Mouse (Mus musculus) c-Kit-positive CD71-positive TER-119-negative erythroid progenitor cells, embryonic 14.5 days (primary cell): Measurements from ENCODE around the gene Pde4a.

Experiments used
- DNase-seq: peaks from one replicate; pipeline ENCODE4 v3.0.0-alpha.2; 2013; ENCODE audit warnings: low read depth

The Pde4a gene

DNA sequence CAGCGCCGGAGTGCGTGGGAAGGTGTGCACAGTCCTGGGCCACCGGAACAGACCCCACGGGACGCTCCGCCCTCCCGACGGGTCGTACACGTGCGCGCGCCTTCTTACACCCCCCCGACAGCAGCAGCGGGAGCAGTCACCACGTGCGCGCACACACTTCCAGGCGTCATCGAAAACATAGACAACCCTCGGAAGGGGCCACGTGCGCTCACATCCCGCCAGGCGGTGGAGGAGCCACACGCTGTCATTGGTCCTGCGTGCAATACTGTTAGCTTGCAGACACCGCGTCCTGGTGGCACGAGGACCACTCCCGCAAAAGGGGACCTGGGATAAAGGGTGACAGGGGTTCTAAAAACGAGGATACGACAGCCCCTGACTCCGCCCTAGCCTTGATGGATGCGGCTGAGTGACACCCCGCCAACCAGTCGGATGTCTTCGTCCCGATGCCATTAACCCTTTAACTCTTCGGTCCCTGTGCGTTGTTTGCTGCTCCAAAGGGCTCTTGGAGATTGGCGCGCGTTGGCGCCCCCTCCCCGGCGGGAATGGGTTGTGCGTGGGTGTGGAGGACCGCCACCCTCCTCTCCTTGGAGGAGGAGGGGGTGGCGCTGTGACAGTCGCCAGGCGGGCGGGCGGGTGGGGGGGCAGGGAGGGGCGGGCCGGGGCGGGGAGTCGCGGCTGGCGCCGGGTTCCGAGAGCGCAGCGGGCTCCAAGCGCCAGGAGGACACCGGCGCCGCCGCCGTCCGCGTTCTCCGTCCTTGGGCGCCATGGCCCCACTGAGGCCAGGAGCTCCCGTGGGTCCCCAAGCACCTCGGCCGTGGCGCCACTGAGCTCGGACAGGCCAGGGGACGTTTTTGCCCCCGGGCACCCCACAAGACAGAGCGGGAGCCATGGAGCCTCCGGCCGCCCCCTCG is at the start of gene Pde4a:
Pde4a (plus strand) TSS at position 674 of the 911 bp plus-strand sequence.
- DNase-seq: no peak

DNA sequence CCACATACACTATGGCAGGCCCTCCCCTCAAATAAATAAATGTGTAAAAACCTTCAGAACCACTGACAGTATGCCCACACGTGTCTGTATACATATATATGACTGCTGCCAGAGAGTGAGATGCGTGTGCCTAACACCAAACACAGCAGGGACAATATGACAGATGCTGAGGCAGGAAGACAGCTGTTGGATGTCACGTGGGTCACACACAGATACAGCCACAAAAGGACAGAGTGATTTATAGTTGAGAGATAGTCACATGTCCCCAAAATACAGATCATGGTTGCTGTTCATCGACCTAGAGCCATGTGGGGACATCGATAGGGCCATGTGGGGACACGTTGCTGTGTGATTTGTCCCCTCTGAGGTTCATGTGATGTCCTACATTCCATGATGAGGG is 48.4 kb upstream of the Pde4a start:
- no peak for DNase-seq

DNA sequence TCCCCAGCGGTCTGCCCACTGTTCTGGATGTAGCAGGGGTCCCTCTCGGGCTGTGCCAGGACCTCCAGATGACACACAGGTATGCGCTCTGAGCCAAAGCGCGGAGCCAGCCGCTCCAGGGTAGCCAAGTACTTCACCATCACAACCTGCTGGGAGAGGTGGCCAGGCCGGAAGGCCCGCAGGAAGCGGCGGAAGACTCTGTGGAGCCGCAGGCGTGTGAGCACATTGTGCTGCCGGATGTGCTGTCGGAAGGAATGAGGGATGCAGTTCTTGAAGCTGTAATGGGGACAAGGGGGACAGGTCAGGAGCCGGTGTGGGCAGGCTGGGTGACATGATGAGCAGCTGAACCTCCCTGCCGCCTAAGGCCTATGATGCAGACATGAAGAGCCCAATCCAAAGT is 44.0 kb upstream of the Pde4a start:
- no peak for DNase-seq

DNA sequence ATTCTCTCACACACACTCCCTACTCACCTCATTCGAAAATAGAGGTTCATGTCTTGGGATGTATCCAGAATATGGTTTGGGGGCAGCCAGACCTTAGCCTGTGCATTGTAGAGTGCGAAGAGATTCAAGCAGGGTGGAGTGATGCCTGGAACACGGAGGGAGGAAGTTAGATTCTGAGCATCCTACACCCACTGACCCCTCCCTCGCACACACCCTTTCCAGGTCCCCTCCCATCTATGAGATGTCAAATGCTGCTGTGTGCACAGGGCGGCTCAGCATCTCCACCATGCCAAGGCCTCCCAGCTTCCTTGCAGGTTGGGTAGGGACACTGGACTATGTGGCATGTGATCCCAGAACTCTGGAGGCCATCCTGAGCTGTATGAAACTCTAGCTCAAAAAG is 40.7 kb upstream of the Pde4a start:
- DNase-seq: no peak

DNA sequence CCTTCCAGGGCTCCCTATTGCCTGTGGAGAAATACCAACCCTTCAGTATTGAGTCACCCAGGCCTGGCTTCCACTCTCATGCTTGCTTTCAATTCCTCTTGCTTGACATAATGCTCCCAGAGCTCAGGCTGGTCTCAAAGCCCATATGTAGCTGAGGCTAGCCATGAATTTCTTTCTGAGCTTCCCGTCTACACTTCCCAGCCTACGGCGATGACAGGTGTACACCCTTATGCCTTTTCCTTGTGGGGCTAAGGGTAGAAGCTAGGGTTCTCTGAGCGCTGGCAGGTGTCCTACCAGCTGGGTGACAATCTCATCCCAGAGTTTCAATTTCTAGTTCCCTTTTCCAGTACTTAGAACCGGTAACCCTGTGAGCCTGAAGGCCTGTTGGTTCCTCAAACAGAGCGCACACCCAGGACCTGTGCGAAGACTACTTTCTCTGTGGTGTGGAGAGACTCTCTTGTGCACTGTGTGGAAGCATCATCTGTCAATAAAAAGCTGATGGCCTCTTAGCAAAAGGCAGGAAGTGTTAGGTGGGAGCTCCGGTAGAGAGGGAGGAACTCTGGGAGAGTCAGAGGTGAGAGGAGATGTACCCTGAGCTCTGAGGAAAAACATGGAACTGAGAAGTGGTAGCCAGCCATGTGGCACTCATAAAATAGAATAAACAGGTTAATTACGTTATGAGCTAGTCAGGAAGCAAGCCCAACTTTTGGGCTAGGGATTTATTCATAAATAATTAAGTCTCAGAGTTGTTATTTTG is 39.8 kb upstream of the Pde4a start:
- DNase-seq: no peak

DNA sequence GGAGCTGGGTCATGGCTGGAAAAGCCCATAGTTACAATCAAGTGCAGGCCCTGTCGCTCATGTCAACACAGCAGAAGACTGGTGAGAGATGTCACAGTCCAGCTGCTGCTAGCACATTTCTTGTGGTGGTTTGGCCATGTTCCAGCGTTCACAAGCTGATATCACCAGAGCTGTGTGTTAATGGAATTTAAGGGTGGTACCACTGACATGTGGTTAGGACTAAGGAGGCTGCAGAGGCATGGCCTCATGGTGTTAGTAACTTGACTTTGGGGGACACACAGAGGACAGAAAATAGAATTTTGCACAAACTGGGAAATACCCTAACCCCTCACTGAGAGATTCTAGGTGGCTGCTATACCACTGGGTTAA is 39.3 kb upstream of the Pde4a start:
- DNase-seq: no peak

DNA sequence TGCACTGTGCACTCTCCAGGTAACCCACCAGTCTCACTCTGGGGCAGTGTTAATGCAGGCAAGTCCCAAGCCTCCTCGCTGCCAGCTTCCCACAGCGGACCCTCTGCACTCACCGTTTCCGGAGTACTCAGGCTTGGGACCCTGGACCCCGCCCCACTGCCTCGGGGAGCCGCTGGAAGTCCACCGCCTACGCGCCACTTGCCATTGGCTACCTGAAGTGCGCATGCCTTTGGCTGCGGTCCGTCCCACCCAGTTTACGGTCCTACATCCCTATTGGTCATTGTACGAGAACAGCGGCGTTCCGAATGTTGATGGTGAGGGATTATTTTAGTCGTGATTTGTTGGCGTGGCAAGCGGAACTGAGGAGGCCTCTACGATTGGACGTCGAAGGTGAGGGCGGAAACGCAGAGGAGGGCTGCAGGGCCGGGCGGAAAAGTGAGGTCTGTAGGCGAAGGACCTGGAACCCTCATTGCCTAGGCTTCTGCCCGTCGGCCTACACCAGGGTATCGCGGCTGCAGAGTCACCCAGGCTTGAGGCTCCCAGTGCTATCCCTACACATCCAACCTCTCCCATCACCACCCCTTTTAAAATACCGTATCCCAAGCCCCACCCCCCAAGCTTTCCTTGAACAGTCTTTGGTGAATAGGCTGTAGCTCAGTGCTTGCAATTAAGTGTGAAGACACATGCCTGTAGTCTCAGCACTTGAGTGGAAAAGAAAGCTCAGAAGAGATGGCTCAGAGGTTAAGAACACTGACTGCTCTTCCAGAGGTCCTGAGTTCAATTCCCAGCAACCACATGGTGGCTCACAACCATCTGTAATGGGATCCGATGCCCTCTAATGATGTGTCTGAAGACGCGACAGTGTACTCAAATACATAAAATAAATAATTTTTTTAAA is 34.2 kb upstream of the Pde4a start, which contains the start of gene Tyk2:
Tyk2 (minus strand) TSS at position 185 of the 898 bp plus-strand sequence.
- peak; percentile 93 for DNase-seq

DNA sequence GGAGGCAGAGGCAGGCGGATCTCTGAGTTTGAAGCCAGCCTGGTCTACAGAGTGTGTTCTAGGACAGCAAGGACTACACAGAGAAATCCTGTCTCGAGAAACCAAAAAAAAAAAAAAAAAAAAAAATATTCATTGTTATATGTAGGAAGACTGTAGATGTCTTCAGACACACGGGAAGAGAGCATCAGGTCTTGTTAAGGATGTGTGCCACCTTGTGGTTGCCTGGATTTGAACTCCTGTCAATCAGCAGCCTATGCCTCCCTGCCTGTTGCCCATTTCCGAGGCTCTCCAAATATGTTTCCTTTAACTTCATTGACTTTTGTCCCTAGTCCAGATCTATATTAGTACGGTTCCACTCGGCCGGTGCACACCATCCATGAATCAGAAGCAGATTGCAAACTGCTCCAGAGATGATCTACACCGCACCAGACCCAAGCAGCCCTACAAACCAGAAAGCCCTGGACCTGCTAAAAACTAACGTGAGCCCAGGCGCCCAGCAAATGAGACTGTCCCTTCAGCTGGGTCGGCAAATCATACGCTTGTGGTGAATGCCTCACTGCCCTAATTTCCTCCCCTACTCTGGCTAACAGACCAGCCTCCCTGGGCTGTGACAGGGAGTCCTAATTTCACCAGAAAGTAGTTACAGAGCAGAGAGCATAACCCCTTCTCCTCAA is 33.3 kb upstream of the Pde4a start:
- no peak for DNase-seq

DNA sequence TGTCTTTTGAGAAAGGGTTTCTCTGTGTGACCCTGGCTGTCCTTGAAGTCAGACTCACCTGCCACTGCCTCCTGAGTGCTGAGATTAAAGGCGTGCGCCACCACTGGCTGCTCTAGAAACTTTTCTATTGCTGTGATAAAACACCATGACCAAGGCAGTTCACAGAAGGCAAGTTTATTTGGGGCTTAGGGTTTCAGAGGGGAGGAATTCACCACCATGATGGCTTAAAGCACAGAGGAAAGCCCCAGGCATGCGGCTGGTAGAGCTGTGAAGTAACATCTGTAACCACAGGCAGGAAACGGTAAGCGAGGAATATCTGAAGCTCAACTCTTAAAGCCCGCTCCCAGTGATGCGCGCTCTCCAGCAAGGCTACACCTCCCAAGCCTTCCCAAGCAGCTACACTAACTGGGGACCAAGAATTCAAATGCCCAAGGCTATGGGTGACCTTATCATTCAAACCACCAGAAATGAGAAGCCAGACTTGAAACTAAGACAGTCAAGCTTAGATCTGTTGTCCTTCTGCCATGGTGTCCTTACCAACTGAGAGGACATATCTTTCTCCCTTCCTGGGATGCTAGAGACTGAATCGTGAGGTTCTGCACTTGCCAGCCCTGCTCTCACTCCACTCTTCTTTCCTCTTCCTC is 32.3 kb upstream of the Pde4a start:
- DNase-seq: no peak

DNA sequence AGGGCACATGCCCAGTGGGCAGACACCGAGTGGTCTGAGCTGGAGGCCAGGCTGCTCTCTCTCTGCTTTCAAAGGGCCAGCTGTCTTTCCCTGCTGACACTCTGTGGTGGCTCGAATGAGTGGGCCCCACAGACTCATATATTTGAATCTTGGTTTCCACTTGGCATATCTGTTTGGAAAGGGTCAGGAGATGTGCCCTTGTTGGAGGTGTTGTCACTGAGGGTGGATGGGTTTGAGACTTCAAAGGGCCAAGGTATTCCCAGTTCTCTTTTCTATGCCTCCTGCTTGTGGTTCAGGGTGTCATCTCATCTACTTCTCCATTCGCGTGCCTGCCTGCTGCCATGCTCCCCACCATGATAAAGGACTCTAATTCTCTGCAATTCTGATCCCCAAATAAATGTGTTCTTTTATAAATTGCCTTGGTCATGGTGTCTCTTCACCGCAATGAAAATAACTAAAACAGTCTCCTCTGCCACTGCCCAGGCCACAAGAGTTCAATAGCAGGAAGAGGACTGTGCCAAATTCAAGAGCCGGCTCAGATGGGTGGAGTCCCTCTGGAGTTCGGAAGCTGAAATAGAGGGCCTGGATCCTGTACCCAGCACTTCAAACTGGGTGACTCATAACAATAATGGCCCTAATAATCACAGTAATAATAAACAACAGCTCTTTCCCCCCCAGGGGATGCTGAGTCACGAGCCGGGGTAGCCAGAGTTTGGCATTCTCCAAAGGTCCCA is 30.8 kb upstream of the Pde4a start:
- DNase-seq: no peak

DNA sequence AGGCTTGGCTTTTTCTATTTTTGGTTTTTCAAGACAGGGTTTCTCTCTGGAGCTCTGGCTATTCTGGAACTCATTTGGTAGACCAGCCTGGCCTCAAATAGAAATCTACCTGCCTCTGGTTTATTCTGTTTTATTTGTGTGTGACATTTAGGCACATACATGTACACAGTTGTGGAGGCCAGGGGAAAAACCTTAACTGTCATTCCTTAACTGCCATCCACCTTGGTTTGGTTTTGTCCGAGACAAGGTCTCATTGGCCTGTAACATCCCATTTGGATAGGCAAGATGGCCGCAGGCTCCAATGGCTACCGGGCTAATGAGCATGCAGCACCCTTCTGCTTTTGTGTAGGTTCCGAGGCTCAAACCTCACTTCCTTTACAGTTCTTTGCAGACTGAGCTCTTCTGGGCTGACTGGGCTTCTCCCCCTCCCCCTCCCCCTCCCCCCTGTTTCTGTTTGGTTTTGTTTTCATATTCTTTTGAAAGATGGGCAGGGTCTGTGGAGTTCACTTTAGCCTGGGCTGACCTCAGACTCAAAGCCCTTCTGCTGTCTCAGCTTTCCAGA is 30.1 kb upstream of the Pde4a start:
- DNase-seq: no peak

DNA sequence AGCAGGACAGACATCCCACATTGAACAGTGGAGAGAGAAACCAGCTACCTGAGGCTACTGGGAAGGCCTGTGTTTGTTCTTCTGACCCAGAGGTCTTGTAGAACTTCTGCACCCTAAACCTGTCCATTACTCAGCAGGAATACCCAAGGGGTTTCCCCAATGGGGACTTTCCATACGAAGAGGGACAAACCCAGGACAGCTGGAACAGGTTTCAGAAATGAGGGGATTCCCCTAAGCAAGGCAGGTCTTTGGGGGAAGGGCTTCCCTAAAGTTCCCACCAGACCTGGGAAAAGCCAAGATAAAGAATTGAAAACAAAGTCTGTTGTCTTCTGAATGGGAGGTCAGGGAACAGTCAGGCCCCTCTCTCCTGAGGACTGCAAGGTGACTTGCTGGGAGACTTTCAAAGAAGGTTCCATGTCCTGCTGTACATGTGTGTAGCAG is 29.6 kb upstream of the Pde4a start:
- no peak for DNase-seq

DNA sequence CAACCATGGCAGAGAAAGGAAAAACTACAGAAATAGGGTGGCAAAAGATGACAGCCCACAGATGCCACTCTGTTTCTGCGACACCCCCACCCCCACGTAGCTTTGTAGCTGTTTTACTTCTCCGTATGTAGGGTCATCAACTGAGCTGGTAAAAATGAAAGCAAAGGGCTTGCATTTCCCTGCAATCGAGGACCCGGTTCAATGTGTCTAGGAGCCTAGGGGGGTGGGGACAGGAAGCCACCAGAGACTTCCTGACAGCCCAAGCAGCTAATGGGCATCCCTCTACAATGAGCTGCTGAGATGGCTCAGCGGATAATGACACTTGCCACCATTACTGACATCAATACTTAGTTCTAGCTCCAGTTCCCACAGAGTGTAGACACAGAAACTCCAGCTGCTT is 29.1 kb upstream of the Pde4a start:
- no peak for DNase-seq

DNA sequence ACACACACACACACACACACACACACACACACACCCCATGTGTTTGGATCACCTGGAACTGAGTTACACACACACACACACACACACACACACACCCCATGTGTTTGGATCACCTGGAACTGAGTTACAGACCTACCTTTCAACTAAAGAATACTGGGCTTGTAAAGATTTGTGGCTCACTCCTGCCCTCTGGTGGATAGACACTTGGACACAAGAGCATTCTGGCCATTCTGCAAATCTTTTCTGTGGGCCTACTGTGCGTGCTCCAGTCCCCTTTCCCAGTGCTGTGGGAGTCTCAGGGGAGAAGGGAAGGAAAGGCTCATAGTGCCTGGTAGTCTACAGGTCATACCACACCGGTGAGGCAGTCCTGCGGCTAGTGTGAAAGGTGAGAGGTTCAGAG is 28.3 kb upstream of the Pde4a start:
- DNase-seq: peak; percentile 67

DNA sequence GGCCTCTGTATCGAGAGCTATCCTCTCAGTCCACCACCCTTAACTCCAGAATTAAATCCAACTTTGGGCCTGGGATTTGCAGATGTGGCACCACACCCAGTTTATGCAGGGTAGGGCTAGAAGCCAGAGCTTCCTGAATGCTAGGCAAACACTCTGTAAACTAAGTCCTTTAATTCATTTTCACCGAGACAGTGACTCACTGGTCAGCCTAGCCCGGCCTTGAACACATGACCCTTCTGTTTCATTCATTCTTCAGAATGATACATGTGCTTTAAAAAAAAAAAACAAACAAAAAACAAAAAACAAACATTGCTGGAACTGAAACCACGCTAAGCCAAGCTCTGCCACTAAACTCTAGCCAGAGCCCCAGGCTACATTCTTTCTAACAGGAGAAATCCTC is 27.1 kb upstream of the Pde4a start:
- no peak for DNase-seq

DNA sequence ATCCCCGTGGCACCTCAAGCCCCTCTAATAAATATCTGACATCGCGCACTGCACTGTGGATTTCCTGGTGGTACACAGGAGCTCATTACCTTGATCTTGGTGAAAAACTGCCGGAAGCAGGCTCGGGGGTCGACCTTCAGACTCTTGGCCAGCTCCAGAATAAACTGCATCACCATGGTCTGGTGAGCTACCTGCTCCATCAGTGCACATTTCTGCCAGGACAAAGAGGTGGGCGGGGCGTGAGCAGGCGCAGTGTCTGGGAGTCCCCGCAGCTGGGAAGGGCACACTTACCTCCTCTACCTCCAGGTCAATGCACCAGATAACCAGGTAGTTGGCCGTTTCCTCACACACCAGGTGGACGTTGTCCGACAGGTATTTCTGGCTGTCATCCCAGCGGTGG is 23.6 kb upstream of the Pde4a start:
- no peak for DNase-seq

DNA sequence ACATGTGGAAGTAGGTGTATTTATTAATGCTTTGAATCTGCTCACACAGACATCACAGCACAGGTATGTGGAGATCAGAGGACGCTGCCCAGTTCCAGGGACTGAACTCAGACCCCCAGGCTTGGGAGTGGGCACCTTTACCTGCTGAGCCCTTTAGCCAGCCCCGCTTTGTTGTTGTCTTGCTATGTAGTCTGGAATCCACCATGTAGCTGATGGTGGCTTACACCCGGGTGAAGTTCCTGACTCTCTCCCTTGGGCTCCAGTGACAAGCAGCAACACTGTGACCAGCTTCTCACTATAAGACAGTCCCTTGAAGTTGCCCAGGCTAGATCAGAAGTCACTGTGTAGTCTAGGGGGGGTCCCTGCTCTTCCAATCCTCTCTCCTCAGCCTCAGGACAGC is 21.2 kb upstream of the Pde4a start:
- DNase-seq: no peak

DNA sequence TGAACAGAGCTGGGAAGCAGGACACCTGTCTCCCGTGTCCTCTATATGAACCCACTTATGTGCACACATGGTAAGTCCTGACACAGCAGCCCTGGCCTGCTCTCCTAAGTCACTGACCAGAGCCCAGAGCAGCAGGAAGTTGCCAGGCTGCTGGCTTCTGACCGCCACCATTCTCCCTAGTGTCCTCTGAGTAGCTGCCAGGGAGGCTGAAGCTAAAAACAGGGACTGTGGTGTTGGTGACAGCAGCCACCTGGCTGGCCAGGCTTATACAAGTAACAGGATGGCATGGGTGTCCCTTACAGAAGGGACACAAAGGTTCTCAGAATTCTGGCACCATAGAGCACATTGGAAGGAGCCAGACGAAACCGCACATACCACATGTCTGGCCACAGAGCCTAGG is 20.1 kb upstream of the Pde4a start:
- DNase-seq: no peak

DNA sequence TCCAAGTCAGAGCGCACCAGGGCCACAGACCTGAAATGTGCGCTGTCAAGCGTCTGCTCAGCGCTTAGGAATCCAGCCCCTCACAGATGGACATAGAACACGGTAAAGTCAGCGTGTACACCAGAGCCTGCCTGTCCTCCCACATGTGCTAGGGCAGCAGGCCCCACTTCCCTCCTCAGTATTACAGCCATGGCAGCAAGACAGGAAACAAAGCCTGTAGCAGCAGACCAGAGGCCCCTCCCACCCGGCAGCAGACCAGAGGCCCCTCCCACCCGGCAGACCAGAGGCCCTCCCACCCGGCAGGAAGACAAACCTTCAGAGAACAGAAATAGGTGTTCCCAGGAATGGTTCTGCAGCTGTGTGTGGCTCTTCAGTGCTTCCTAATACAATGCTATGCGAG is 18.8 kb upstream of the Pde4a start:
- DNase-seq: no peak

DNA sequence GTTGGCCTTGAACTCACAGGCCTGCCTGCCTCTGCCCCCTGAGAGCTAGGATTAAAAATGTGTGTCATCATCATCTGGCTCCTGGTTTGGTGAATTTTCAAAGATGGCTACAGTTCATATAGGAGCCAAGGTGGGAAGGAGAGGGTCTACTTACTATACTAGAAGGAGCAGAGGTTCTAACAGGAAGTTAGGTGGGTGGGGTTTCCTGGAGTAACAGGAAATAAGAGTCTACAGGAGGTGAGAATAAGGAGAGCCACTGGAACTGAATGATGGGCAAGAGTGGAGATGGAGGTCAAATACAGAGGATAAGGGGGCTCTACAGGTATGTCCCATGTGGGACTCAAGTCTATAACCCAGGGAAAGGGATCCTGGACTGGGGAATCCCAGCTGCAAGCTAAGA is 17.1 kb upstream of the Pde4a start:
- DNase-seq: no peak
